Mouse (Mus musculus) thymus, adult 2 months (tissue): ENCODE results near the gene Rps6ka1.

Source experiments
- CTCF ChIP-seq: fragments of 200-500 bp; IDR thresholded peaks from 2 replicates; pipeline ENCODE4 v1.5.1; 2012; ENCODE audit warnings: mild to moderate bottlenecking, control low read depth, low read length, moderate library complexity, borderline replicate concordance; ENCODE audit not compliant: control insufficient read depth, poor library complexity, insufficient read depth; ENCODE audit errors: extremely low read depth
- POLR2A ChIP-seq: fragments of 200-500 bp; IDR thresholded peaks from 2 replicates; pipeline ENCODE4 v1.6.1; 2012; ENCODE audit warnings: mild to moderate bottlenecking, low read length, control low read depth, moderate library complexity; ENCODE audit not compliant: control insufficient read depth, poor library complexity, insufficient read depth; ENCODE audit errors: extremely low read depth

DNA sequence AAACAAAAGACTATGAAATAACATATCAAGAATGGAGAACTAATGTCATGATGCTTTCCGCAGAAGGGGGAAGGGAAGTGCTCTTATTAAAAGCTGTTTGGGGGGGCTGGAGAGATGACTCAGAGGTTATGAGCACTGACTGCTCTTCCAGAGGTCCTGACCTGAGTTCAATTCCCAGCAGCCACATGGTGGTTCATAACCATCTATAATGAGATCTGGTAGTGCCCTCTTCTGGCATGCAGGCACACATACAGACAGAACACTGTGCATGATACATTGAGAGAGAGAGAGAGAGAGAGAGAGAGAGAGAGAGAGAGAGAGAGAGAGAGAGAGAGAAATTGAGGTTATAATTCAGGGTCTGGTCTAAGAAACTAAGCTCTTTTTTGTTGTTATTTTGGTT lies 57.1 kb downstream of the Rps6ka1 start:
- TF ChIP-seq CTCF, result no peak
- no peak for TF ChIP-seq POLR2A
